Mouse (Mus musculus) ES-Bruce4 (cell line): Measurements from ENCODE around the gene Drd2. TPM values are rescaled to one million over a fixed set of nuclear protein-coding genes. Genes with fewer than 3 reads are reported as not detected.

Experiments
- H3K27ac ChIP-seq: 2 replicates; pipeline ENCODE4 v1.5.1; 2012; ENCODE audit warnings: low read length, inconsistent platforms; ENCODE audit not compliant: insufficient read depth
- H3K27me3 ChIP-seq: 2 replicates; pipeline ENCODE4 v1.6.1; 2012; ENCODE audit warnings: mild to moderate bottlenecking, low read length, inconsistent platforms; ENCODE audit not compliant: control insufficient read depth, poor library complexity, insufficient read depth, severe bottlenecking
- H3K36me3 ChIP-seq: 2 replicates; pipeline ENCODE4 v1.6.1; 2012; ENCODE audit warnings: inconsistent platforms, mild to moderate bottlenecking, low read length, moderate library complexity; ENCODE audit not compliant: control insufficient read depth, poor library complexity, insufficient read depth, severe bottlenecking
- H3K4me1 ChIP-seq: one replicate; pipeline ENCODE4 v1.8.1; 2011; ENCODE audit warnings: low read length; ENCODE audit not compliant: control insufficient read depth, insufficient read depth
- H3K4me3 ChIP-seq: 2 replicates; pipeline ENCODE4 v1.5.1; 2011; ENCODE audit warnings: low read depth, mild to moderate bottlenecking, low read length
- H3K9ac ChIP-seq: 2 replicates; pipeline ENCODE4 v1.6.1; 2012; ENCODE audit warnings: low read depth, mild to moderate bottlenecking, inconsistent platforms; ENCODE audit not compliant: poor library complexity, severe bottlenecking
- H3K9me3 ChIP-seq: replicated peaks from 2 replicates; pipeline ENCODE4 v1.6.1; 2012; ENCODE audit warnings: mild to moderate bottlenecking, low read length, inconsistent platforms; ENCODE audit not compliant: control insufficient read depth, poor library complexity, insufficient read depth, severe bottlenecking
- CTCF ChIP-seq: IDR thresholded peaks from one replicate; pipeline ENCODE4 v1.8.1; 2011; ENCODE audit warnings: low read depth, low read length
- EP300 ChIP-seq: IDR thresholded peaks from 2 replicates; pipeline ENCODE4 v1.6.1; 2011; ENCODE audit warnings: low read depth, low read length; ENCODE audit not compliant: insufficient read depth
- POLR2A ChIP-seq: IDR thresholded peaks from one replicate; pipeline ENCODE4 v1.8.1; 2011; ENCODE audit warnings: low read length; ENCODE audit not compliant: insufficient read depth
- polyA plus RNA-seq: library from polyadenylated mRNA; stranded (reverse); fragments of >200 nt; gene quantifications from 2 replicates; pipeline ENCODE4 v1.2.4, GENCODE M21; 2011; ENCODE audit warnings: low read depth; ENCODE audit not compliant: missing spikeins, insufficient read depth, insufficient read length

Drd2 gene
- polyA plus RNA-seq, 1 experiment = 0.39 TPM

- peak; percentile 91 for TF ChIP-seq EP300
- no peak for TF ChIP-seq POLR2A
- H3K36me3 ChIP-seq = no peaks in the 10 kb centered on the region
- peak overlapping the region; percentile 25; the same call in 1 of the 2 replicates for H3K4me3 ChIP-seq
- no peaks in the 10 kb centered on the region; the same call in 1 of the 2 replicates for H3K27me3 ChIP-seq
- no peak overlapping the region for H3K9ac ChIP-seq
- no peaks in the 10 kb centered on the region for H3K9me3 ChIP-seq
- H3K4me1 ChIP-seq = peaks cover 4% of the 10 kb centered on the region
- H3K27ac ChIP-seq = peak overlapping the region; percentile 46
Observed at GRCm38 (mm10) chr9:49365763-49366162, 25.3 kb downstream of the Drd2 start.

- Histone ChIP-seq H3K27me3 (no peaks in the 10 kb centered on the region; the same call in 1 of the 2 replicates), H3K27ac (no peak overlapping the region), H3K9ac (no peak overlapping the region), H3K4me3 (no peak overlapping the region), H3K36me3 (no peaks in the 10 kb centered on the region), H3K9me3 (no peaks in the 10 kb centered on the region), H3K4me1 (no peaks in the 10 kb centered on the region)
- TF ChIP-seq CTCF (no peak), POLR2A (no peak), EP300 (no peak)
Observed at GRCm38 (mm10) chr9:49373946-49374345, 33.5 kb downstream of the Drd2 start.

- H3K27me3 ChIP-seq = no peaks in the 10 kb centered on the region
- no peaks in the 10 kb centered on the region for H3K4me1 ChIP-seq
- H3K27ac ChIP-seq = no peak overlapping the region
- H3K36me3 ChIP-seq = no peaks in the 10 kb centered on the region
- H3K4me3 ChIP-seq = no peak overlapping the region
- no peaks in the 10 kb centered on the region for H3K9me3 ChIP-seq
- H3K9ac ChIP-seq = no peak overlapping the region
- TF ChIP-seq CTCF (no peak), EP300 (no peak), POLR2A (no peak)
Observed at GRCm38 (mm10) chr9:49379962-49380361, 39.5 kb downstream of the Drd2 start.

DNA sequence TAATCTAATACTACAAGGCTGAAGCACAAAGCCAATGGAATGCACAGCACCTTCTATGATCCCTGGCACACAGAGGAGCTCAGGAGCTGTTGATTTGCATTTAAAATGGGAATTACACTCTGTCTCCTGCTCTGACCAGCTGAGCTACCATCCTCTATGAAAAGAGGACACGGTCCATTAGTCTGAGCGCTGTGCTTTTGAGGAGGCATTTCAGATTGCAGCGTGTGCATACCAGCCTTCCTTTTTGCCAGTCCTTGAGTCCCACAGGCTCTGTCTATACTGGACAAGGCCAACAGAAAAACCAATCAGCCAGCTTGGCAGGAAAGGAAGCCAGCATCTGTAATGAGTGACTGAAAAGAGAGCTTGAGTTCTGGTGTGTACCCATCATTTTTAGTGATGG lies 43.6 kb downstream of the Drd2 start:
- Histone ChIP-seq H3K27ac (no peak overlapping the region), H3K4me1 (peaks cover 3% of the 10 kb centered on the region), H3K9ac (no peak overlapping the region), H3K9me3 (no peaks in the 10 kb centered on the region), H3K4me3 (no peak overlapping the region), H3K36me3 (no peaks in the 10 kb centered on the region), H3K27me3 (no peaks in the 10 kb centered on the region)
- TF ChIP-seq EP300 (no peak), CTCF (no peak), POLR2A (no peak)

DNA sequence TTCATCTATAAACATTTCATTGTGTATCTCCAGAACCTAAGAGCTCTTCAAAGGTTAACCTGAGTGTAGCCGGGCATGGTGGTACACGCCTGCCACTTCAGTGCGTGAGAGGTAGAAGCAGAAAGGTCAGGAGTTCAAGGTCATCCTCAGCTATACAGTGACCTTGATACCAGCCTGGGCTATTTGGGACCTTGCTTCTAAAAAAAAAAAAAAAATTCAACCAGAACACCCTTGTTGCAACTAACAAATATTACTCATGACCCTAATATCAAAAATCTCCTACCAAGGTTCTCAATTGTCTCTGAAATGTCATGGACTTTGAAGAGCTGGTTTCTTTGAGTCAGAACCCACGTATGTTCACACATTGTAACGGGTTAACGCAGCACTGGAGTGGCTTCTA lies 44.4 kb downstream of the Drd2 start:
- Histone ChIP-seq H3K9me3 (no peaks in the 10 kb centered on the region), H3K36me3 (no peaks in the 10 kb centered on the region), H3K9ac (no peak overlapping the region), H3K4me1 (peaks cover 3% of the 10 kb centered on the region), H3K27me3 (no peaks in the 10 kb centered on the region), H3K4me3 (no peak overlapping the region), H3K27ac (peak overlapping the region; percentile 32; the same call in 1 of the 2 replicates)
- no peak for TF ChIP-seq POLR2A
- TF ChIP-seq CTCF = no peak
- no peak for TF ChIP-seq EP300

GRCm38 (mm10) chr9:49385301-49385700 lies 44.9 kb downstream of the Drd2 start:
- H3K9me3 ChIP-seq = no peaks in the 10 kb centered on the region
- no peak for TF ChIP-seq POLR2A
- TF ChIP-seq CTCF = no peak
- no peak for TF ChIP-seq EP300
- H3K36me3 ChIP-seq = no peaks in the 10 kb centered on the region
- H3K27ac ChIP-seq = peak overlapping the region; percentile 32; the same call in 1 of the 2 replicates
- H3K4me3 ChIP-seq = no peak overlapping the region
- H3K27me3 ChIP-seq = no peaks in the 10 kb centered on the region
- H3K4me1 ChIP-seq = peaks cover 3% of the 10 kb centered on the region
- H3K9ac ChIP-seq = no peak overlapping the region
